Mouse (Mus musculus) MN1 (cell line): Measurements from ENCODE around the gene Ptn.
"Not testable (repeated sequence)": the region's sequence is repeated elsewhere in the genome, so short reads cannot be mapped to it uniquely, and the experiment has no call there.

ENCODE experiments used
- DNase-seq: peaks from one replicate; pipeline ENCODE4 v3.0.0-alpha.2; 2016; ENCODE audit warnings: low spot score

Ptn gene

DNA sequence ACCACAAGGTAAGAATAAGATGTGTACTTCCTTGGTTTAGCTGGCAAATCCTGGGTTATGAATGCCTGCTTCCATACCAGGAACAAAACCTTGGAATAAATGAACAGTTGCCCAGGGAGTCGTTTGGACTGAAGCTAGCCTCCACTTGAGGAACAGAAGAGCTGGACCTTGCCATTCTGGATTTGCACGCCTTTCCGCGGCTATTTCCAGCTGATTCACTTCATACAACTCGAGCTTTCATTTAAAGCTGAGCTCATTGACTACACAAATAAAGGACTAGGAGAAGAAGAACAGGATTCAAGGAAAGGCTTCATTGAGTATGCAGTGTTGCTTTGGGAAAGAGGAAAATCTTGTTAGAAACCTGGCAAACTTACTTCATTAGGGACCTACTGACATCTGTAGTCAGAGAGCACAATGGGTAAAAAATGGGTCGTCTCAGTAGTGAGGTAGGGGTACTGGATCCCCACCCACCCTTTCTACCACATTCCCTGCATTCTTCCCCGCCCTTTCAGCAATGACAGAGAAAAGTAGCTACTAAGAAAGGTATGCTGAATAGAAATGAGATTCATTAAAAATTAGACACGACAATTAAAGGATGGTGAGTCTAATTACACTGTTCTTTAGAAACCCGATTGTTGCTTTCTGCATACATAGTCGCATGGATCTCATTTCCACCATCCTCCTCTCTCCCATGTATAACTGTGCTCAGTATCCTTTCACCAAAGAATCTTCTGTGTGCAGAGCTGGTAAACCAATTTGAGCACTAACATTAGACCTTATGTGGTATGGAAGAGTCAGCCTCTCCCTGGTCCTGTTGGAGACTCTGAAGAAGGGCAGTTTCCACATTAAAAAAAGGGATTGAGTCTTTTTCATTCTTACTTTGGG is 54.8 kb downstream of the Ptn start:
- no peak for DNase-seq

- DNase-seq = no peak
These were observed 57.1 kb downstream of the Ptn start for GRCm38 (mm10) chr6:36752887-36753286.

GRCm38 (mm10) chr6:36739811-36740210 is 70.2 kb downstream of the Ptn start:
- no peak for DNase-seq

GRCm38 (mm10) chr6:36736763-36737162 is 73.3 kb downstream of the Ptn start:
- DNase-seq = no peak

DNA sequence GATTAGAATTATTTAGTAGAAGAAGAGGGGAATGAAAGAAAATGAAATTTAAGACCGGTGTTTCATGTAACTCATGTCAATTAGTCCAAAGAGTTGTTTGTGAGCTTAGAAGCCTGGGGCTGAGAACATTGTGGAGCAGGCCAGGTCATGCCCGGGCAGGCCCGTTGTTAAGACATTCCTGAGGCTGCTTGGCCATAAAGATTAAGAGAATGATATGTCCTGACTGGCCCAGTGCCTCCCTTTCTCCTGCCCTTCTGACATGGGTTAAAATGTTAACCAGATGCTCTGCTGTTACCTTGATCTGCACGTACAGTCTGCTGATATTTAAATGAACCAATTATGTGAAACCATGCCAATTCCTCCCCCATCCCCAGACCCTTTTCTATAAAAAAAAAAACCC is 74.4 kb downstream of the Ptn start:
- not testable (repeated sequence) for DNase-seq

DNA sequence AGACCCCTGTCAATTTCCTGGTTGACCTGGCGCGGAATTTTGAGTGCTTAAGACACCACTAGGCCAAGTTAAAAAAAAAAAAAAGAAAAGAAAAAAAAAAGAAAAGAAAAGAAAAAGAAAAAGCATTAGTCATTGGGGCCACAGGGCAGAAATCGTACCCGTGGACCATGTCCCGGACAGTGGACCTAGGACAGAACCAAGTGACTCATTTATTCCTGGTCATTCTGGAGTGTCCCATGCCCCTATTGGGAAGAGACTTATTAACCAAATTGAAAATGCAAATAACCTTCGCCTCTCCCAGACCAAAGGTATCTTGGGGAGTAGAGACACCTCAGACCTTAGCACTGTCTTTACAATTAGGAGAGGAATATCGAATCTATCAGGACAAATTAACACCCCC is 80.2 kb downstream of the Ptn start:
- DNase-seq = not testable (repeated sequence)

GRCm38 (mm10) chr6:36728079-36728478 is 81.9 kb downstream of the Ptn start:
- DNase-seq = no peak

GRCm38 (mm10) chr6:36725509-36726160 is 84.4 kb downstream of the Ptn start:
- peak; percentile 54 for DNase-seq

DNA sequence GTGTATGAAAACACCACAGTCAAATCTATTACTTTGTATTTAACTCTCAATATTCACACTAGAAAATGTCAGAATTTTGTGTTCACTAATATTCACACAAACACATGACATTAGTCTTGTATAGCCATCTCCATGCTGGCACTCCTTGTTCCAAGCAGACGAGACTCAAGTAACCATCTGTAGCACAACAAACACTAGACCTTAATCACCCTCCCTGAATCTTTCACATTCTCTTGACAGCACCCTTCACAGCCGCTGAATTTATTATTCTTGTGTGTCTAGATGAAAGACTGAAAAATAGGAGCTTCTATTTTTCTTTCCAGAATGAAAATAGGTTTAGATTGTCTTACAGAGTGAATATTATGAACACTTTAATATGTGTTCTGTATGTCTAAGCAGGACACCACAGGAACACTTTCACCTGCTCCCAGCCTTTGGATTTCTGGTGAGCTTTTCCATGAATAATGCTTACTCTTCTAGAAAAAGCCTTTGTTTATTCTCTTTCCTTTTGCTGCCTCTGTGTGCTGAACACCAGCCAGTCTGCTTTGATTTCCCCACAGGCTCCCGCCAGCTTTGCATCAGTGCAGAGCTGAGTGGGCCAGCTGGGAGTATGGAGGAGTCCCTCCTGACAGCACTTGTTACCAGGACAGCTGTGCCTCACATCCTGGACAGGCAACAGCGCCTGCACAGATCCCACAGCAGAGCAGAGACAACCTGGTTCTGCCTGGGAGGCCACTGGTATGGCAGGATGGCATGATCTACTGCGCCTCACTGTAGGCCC is 87.1 kb downstream of the Ptn start:
- DNase-seq = no peak

DNA sequence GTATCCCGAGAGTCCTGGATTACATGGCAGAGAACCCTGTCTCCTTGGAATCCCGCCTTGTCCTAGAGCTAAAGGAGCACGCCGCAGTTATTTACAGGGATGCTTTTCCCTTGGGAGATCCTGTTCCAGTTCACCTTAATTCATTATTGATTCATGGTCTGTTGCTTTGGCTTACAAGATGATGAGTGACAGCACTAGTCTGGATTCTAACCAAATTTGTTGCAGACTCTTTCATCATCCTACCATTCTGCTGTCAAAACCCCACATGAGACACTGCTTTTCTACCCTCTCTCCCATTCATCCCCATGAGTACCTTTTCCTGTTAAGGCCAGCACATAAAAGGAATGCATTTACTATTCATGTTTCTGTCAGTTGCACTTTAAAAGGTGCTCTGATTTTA is 96.7 kb downstream of the Ptn start:
- DNase-seq = peak; percentile 79

GRCm38 (mm10) chr6:36695481-36695880 is 114.5 kb downstream of the Ptn start:
- no peak for DNase-seq

DNA sequence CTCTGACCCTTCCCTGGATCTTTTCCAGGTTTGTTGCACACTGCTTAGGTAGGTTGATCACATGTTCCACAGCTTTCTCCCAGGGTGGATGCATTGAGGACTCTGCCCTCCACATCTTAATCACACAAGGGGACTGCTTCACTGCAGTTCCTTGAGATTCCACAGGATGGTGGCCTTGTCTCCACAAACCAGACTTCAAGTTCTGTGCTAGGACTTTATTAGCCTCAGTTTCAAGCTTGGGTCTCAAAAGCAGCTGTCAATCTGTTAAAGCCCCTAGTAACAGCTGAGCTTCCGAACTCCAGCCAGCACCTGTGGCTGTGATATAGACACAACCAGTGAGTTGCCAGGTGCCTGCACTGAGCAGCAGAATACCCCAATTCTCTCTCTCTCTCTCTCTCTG is 118.5 kb downstream of the Ptn start:
- DNase-seq = peak; percentile 70

DNA sequence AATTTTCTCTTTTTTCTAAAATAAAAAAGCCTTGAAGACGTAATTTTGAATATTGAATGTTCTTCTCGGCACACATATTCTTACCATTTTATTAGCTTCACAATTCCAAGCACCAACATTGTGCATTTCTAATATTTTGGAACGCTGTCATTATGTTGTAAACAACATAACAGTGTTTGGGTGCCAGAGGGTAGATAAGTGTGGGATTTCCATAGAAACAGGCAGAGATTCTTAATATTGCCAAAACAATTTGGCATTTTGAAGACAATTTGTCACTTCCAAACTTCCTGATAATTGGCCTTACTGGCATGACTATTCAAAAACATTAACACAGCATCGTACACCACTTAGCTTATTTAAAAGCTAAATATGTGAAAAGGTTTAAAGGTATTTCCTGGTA is 119.1 kb downstream of the Ptn start:
- DNase-seq = no peak

- DNase-seq = peak; percentile 84
These were observed 133.0 kb downstream of the Ptn start for GRCm38 (mm10) chr6:36676710-36677691.

GRCm38 (mm10) chr6:36672399-36673221 is 137.4 kb downstream of the Ptn start:
- peak; percentile 49 for DNase-seq

DNA sequence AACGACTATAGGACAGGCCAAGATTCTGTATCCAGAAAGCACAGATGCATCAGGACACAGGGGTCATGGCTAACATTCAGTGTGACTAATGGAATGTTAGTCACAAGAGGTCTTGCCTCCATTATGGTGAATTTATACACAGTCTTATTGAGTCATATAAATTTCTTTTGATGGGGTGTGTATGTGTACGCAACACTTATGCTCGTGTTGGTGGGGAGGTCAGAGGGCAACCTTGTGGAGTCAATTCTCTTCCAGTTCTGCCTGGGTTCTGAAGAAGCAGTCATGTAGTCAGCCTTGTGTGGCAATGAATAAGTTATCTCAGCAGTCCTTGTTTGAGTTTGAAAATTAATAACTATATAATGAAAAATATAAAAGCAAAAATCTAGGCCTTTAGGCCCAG is 138.7 kb downstream of the Ptn start:
- DNase-seq = no peak
